In genomic region chr2:180256296-180257000, GRCm38 (mm10) we compare ENCODE assay signal across 1 mouse cellular context.
TF ChIP-seq lines count a peak whose summit lies in the region.

No protein-coding gene starts in this region.

TF ChIP-seq in CH12.LX, 34 proteins besides CTCF, POLR2A, EP300 and RAD21 (continued from another document):
- 0 out of 2 replicates have a peak, but pooled peaks have one; percentile 48 for TF ChIP-seq BHLHE40 (IDR thresholded peaks at IDR 0.05; ENCODE audit: low read depth, low read length)
- 0 out of 2 replicates have a peak, but pooled peaks have one; percentile 14 for TF ChIP-seq SIN3A (IDR thresholded peaks at IDR 0.05; ENCODE audit: low read length)
- TF ChIP-seq PAX5 (IDR thresholded peaks at IDR 0.05; ENCODE audit: low read length) = no peak
- TF ChIP-seq HCFC1 (IDR thresholded peaks at IDR 0.05; ENCODE audit: low read depth, low read length) = no peak
- 0 out of 2 replicates have a peak, but pooled peaks have one; percentile 17 for TF ChIP-seq CHD1 (IDR thresholded peaks at IDR 0.05; ENCODE audit: low read depth, low read length)
- TF ChIP-seq MXI1 (IDR thresholded peaks at IDR 0.05; ENCODE audit: low read depth, low read length) = peak; percentile 35; the same call in 1 of the 2 replicates
- no peak for TF ChIP-seq ETS1 (conservative IDR thresholded peaks at IDR 0.05; ENCODE audit: low read depth, low read length)
- peak; percentile 74 for TF ChIP-seq MAX (IDR thresholded peaks at IDR 0.05; ENCODE audit: low read length)
- TF ChIP-seq MYC (IDR thresholded peaks at IDR 0.05; ENCODE audit: low read depth, low read length) = peak; percentile 77
